Mouse (Mus musculus): ENCODE results near the gene H2-Ke6.

DNA sequence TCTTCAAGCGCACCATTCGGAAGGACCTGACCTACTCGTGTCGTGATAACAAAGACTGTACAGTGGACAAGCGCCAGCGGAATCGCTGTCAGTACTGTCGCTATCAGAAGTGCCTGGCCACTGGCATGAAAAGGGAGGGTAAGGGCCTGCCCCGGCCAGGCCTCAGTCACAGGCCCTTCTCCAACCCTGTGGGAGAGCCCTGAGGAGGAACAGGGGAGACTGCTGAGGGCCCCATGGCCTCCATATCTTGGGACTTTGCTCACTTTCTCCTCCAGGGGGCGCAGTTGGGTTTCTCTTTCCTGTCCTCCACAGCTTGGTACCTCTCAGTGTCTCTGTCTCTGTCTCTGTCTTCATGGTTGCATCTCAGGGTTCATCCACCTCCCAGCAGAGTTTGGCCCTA is 6.2 kb upstream of the H2-Ke6 start:
- peak; percentile 82 for TF ChIP-seq CTCF (IDR thresholded peaks at IDR 0.05; ENCODE audit: low read depth)
- no peak for TF ChIP-seq EP300 (IDR thresholded peaks at IDR 0.05; ENCODE audit: low read depth)
